Mouse (Mus musculus): ENCODE measurements at regions not wholly inside any gene's neighbourhood (a gene's known extent, or its start where the extent isn't known, plus 50 kb on each side); places are given as distances from the start of the nearest gene placed in this dataset.
A peak's percentile ranks its signal among the peaks of the same experiment; 100 is the strongest.

DNA sequence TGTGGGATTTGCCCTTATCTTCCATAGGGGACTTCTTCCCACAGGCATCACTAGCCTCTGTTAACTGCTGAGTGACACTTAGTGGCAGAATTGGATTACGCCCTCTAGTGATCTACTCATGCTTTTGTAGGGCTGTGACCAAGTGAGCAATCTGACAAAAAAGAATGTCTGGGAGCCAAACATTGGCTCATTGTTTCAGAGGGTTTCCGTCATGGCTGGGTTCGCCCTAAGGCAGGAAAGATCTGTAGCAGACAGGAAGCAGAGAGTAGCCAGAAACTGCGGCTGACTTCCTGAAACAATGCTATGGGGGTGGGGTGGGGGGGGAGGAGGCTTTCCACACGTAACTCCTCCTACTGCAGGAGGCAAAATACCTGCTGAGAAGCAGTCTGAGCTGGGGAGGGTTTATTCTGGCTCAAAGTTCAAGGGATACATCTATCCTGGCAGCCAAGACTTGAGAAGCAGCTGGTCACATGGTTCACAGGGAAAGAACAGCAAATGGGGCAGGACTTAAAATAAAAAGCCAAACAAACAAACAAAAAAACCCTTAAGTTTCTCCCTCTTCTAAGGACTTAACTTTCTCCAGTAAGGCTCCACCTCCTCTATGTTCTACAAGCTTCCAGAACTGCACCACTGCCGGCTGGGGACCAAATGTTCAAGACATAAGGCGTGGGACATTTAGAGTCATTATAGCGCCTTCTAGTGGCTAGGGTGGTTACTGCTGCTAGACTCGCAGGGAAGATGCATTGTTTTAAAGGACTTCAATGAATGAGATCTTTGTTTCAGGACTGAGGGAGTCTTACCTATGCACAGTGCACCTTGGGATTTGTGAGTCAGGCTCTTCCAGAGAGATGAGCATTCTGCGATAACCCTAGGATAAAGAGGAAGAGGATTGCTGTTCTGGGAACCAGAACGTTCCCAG lies 281.8 kb upstream of the Eef2kmt start:
- no peak for ATAC-seq

DNA sequence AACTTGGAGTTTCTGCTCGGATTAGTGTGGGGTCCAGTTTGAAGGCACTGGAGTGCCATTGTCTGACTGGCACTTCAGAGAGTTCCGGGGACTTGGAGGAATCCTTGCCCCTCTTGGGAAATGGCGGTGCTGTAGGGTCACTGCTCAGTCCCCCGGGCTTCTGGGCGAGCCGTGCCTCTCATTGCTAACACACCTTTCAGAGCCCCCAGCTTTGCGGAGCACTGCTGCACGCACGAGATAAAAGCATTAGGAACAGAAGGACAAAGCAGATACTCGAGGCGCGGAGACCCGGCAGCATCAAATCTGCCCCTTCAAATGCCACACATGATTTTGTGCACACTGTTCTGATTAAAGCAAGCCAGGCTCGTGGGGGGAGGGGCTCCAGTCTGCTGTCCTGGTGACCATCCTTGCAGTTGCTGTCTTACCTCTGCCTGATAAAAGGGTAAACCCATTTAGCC lies 280.8 kb upstream of the Eef2kmt start:
- no peak for ATAC-seq

- no peak for ATAC-seq
Measured at GRCm38 (mm10) chr16:5535414-5535813, 279.6 kb upstream of the Eef2kmt start.

GRCm38 (mm10) chr16:5534862-5535261 lies 279.1 kb upstream of the Eef2kmt start:
- no peak for ATAC-seq

GRCm38 (mm10) chr16:5534385-5534784 lies 278.6 kb upstream of the Eef2kmt start:
- no peak for ATAC-seq

DNA sequence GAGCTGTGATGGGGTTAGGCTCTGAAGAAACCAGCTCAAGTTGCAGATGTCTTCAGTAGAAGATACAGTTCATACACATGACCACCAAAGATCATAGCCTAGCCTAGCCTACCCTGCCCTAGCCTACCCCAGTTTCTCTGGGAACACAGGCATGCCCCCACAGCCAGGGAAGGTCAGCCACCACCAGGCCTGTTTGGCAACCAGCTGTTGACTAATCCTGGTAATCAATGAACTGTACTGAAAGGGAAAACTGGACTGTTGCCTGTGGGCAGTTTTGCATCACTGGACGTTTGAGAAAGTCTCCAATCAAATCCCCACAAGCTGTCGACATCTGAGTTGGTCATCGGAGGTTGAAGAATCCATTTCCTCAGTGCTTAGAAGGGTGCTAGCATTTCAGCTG lies 276.5 kb upstream of the Eef2kmt start:
- no peak for ATAC-seq

GRCm38 (mm10) chr16:5529823-5530222 lies 274.0 kb upstream of the Eef2kmt start:
- ATAC-seq: no peak

- ATAC-seq: no peak
Measured at GRCm38 (mm10) chr16:5527936-5528335, 272.2 kb upstream of the Eef2kmt start.

DNA sequence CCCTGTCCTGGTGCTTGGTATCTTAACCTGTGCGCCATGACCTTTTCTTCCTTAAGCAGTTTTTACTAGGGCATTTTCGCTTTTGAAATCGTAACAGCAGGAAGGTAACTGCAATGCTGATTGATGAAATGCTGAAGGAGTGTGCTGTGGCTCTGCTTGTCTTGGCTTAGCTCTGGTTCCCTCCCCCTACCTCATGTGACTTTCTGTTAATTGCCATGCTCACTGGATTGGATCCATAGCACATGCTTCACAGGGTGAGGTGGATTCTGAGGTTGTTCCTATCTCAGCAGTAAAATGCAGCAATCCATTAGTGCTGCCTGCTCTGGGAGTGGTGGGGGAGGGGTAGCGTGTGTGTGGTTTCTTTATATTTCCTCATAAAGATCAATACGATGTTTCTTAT lies 268.6 kb upstream of the Eef2kmt start:
- no peak for ATAC-seq

GRCm38 (mm10) chr16:5523402-5524021 lies 267.7 kb upstream of the Eef2kmt start:
- ATAC-seq: no peak

DNA sequence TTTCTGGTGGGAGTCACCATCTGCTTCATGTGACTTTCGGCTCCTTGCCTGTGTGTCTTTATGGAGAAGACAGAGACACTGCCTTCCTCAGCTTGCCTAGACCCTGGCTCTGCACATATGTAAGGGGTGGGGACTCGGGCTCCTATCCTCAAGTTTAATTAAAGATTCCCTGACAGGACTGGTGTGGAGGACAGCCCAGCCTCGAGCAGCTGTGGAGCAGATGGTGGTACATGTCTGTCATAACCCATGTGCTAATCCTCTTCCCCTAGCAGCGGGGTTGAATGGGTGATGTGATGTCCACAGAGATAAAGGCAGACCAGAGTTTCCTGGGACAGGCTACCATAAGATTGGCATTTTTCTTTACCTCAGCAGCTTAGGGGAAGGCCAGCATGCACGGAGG lies 262.0 kb upstream of the Eef2kmt start:
- no peak for ATAC-seq

- ATAC-seq: no peak
Measured at GRCm38 (mm10) chr16:5515867-5516266, 260.1 kb upstream of the Eef2kmt start.

DNA sequence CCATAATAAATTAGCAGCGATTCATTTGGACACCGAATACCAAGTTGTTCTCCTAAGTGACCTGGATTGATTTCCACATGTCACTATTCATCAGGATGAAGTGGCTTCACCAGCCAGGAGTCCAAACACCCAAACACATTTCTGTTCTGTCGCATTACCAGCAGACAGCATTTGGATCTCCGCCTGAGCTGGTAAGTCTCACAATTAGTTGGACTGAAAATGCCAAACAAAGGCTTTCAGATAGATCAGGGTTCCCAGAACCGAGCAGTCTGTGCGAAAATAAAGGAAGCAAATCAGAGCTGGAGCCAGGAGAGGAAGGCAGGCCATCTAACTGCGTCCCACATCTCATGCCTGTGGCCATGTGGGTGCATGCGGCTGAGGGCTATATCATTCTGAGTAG lies 251.5 kb upstream of the Eef2kmt start:
- ATAC-seq: no peak

DNA sequence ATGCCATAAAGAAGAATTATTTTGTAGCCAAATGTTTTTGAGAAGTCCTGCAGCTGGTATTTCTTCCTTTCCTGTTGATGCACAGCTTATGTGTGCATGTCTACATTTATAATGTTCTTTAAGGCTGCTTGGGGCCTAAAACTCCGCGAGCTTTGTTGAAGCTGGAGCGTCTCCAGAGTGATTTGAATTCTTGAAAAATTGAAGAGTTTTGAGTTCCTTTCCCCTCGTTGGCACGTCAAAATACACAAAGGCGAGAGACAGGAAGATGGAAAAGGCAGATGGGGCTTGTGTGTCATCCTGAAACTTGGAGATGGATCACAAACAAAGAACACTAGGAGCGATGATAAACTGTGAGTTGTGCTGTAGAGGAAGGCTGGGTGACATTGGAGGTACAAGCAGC lies 246.2 kb upstream of the Eef2kmt start:
- ATAC-seq: no peak

- ATAC-seq: no peak
Measured at GRCm38 (mm10) chr16:5496051-5496685, 240.4 kb upstream of the Eef2kmt start.

DNA sequence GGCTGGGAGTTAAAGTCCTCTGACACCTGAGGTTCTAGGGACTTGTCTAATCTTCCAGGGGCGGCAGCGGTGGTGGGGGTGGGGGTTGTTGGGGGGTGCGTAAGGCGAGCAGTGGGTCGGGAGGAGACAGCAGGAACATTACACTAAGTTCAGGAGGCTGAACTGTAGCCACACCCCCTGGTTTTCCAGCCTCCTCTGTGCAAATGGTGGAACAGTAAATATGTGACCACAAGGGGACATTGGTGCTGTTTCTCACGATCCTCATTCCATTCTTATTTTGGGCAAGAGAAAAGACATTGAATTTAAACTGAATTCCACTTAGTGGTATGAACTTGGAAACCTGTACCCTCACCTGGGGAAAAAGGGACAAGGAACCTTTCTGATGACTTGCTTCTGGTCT lies 237.6 kb upstream of the Eef2kmt start:
- ATAC-seq: no peak

- ATAC-seq: no peak
Measured at GRCm38 (mm10) chr16:5487259-5487658, 231.5 kb upstream of the Eef2kmt start.

- ATAC-seq: no peak
Measured at GRCm38 (mm10) chr16:5483337-5483736, 227.6 kb upstream of the Eef2kmt start.

- ATAC-seq: no peak
Measured at GRCm38 (mm10) chr16:5480148-5480547, 224.4 kb upstream of the Eef2kmt start.

- no peak for ATAC-seq
Measured at GRCm38 (mm10) chr16:5478970-5479369, 223.2 kb upstream of the Eef2kmt start.

DNA sequence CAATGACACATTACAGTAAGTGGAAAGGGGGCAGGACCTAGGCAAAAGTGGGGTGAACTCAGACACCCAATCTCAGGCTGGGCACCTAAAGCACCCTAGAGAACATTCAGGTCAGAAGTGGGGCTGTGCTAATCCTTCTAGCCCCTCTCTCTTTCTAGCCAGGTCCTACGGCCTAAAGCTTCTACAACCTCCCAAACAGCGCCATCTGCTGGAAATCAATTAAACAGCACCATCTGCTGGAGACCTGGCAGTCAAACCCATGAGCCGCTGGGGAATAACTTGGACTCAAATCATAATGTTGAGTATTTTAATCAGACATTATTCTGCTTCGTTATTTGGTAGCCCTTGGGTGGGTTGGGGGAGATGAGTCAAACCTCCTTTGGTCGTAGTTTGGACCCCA lies 215.5 kb upstream of the Eef2kmt start:
- no peak for ATAC-seq

DNA sequence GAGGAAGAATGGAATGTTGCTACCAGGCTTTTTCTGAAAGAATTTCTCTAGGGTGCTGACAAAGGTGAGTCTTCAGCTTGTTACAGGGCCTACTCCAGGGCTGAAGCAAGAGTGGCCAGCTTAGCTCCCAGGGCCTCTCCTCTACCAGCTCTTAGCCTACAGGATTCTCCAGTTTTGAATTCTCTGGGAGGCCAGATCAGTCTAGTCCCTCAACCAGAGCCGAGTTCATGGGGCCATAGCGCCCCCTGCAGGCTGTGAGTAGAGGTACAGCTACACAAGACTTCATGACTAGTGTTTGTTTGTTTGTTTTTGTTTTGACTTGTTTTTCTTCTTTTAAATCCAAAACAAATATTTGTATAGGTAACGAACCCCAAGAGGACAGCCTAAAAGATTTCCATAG lies 211.8 kb upstream of the Eef2kmt start:
- ATAC-seq: peak; percentile 72

DNA sequence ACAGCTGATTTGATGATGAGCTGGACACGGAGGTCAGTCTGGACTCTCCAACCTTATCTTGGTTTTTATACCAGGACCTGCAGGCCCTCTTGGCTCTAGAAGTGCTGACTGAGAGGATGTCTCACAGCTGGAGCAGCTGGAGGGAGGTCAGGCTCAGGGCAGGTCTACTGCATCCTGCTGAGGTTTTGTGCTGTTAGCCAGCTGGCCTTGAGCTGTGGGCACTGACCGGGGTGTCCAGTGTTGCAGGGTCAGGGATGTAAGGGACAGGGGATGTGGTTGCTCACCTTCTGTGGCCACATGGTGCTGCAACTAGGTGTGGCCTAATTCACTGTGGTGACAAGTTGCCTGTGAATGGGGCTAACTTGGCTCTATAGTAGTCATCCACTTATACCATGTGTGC lies 211.0 kb upstream of the Eef2kmt start:
- ATAC-seq: no peak
